In the genomic region with DNA sequence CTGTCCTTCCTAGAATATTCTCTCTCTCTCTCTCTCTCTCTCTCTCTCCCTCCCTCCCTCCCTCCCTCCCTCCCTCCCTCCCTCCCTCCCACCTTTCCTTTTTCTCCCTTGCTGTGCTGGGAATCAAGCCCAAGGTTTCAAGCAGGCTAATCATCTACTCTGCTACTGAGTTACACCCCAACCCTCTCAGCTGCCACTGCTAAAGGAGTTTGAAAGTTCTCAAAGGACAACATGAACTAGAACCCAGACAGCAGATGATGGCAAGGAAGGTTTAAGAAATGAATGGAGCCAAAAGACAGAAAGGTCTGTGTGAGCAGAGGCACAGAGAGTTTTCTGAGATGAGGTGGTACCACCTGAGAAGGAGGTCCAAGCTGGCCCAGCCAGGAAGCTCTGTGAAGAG, we compare ENCODE assay signal across 18 mouse cellular contexts. TPM values are rescaled to one million over a fixed set of nuclear protein-coding genes. Genes with fewer than 3 reads are reported as not detected.
DNase-seq lines count a peak whose midpoint lies in the region; ATAC-seq and TF ChIP-seq lines count a peak whose summit lies in the region.
"Had no signal": no experiment of that assay in that cellular context is flagged by ENCODE, and none has a peak within 500 bp of the region (broad histone marks: within the 10 kb centered on the region; RNA-seq: fewer than 3 reads in every experiment).

No protein-coding gene starts in this region.

- DNase-seq in gastrocnemius, adult 2 months: no peak
- DNase-seq in gastrocnemius, postnatal 36 days: no peak
- DNase-seq in kidney, adult 2 months: peak; percentile 74
- DNase-seq in right cerebral cortex, postnatal 36 days (ENCODE audit: low spot score in 2 of 2): no peak
- DNase-seq: adrenal gland, adult 8-10 months; cerebellum, adult 11-12 months; cerebellum, adult 9-10 months; cerebellum, postnatal 25 days had no signal

- no peak for TF ChIP-seq CTCF in gastrocnemius, adult 2 months (IDR thresholded peaks at IDR 0.05)
- no peak for TF ChIP-seq CTCF in kidney, adult 2 months (conservative IDR thresholded peaks at IDR 0.05; ENCODE audit: insufficient read depth, insufficient read length, low read depth, low read length)
- TF ChIP-seq CTCF in bone marrow macrophage, adult 2 months (IDR thresholded peaks at IDR 0.05; ENCODE audit: low read depth, low read length): no peak
- no peak for TF ChIP-seq CTCF in small intestine, adult 2 months (IDR thresholded peaks at IDR 0.05; ENCODE audit: extremely low read depth, insufficient read length, insufficient replicate concordance, low read depth, low read length)

- no peaks in the 10 kb centered on the region for H3K27me3 ChIP-seq in kidney, adult 2 months (replicated peaks; ENCODE audit: control insufficient read depth, insufficient read depth, low read length)
- no peaks in the 10 kb centered on the region for H3K27me3 ChIP-seq in kidney, embryonic 14.5 days (ENCODE audit: control insufficient read depth, insufficient read depth, low read length)
- H3K27me3 ChIP-seq in small intestine, adult 2 months (ENCODE audit: control insufficient read depth, insufficient read depth, low read length): no peaks in the 10 kb centered on the region
- H3K27me3 ChIP-seq: embryonic facial prominence, embryonic 12.5 days had no signal

- no peak for TF ChIP-seq POLR2A in kidney, adult 2 months (IDR thresholded peaks at IDR 0.05; ENCODE audit: low read depth, low read length)
- TF ChIP-seq POLR2A in bone marrow macrophage, adult 2 months (IDR thresholded peaks at IDR 0.05; ENCODE audit: borderline replicate concordance, low read depth, low read length): no peak
- no peak for TF ChIP-seq POLR2A in small intestine, adult 2 months (IDR thresholded peaks at IDR 0.05; ENCODE audit: low read depth, low read length)

- no peak overlapping the region for H3K4me3 ChIP-seq in gastrocnemius, adult 2 months
- no peak overlapping the region for H3K4me3 ChIP-seq in kidney, adult 2 months (ENCODE audit: insufficient read depth, low read depth, low read length)
- no peak overlapping the region for H3K4me3 ChIP-seq in kidney, embryonic 14.5 days (ENCODE audit: low read length)
- H3K4me3 ChIP-seq in bone marrow macrophage, adult 2 months (ENCODE audit: insufficient read depth, low read length): no peak overlapping the region
- no peak overlapping the region for H3K4me3 ChIP-seq in small intestine, adult 2 months (ENCODE audit: low read depth, low read length)
- H3K4me3 ChIP-seq: embryonic facial prominence, embryonic 12.5 days; heart, embryonic 10.5 days; hindbrain, embryonic 10.5 days had no signal

- H3K9ac ChIP-seq in kidney, embryonic 14.5 days (ENCODE audit: low read depth, low read length): no peak overlapping the region
- H3K9ac ChIP-seq: embryonic facial prominence, embryonic 12.5 days; hindbrain, embryonic 14.5 days had no signal

- peaks cover 35% of the 10 kb centered on the region for H3K4me1 ChIP-seq in kidney, adult 2 months (ENCODE audit: control insufficient read depth, insufficient read depth, low read length)
- no peaks in the 10 kb centered on the region for H3K4me1 ChIP-seq in kidney, embryonic 14.5 days (ENCODE audit: control insufficient read depth, insufficient read depth, low read length)
- H3K4me1 ChIP-seq in bone marrow macrophage, adult 2 months (ENCODE audit: control insufficient read depth, insufficient read depth, low read length): peaks cover 57% of the 10 kb centered on the region
- H3K4me1 ChIP-seq in small intestine, adult 2 months (ENCODE audit: control insufficient read depth, insufficient read depth, insufficient read length, low read length): peaks cover 37% of the 10 kb centered on the region

- H3K27ac ChIP-seq in gastrocnemius, adult 2 months: peak overlapping the region; percentile 70
- H3K27ac ChIP-seq in kidney, adult 2 months (ENCODE audit: insufficient read depth, low read depth, low read length): peak overlapping the region; percentile 50
- no peak overlapping the region for H3K27ac ChIP-seq in kidney, embryonic 14.5 days (ENCODE audit: low read depth, low read length)
- H3K27ac ChIP-seq in bone marrow macrophage, adult 2 months (ENCODE audit: insufficient read depth, low read depth, low read length): peak overlapping the region; percentile 93
- peak overlapping the region; percentile 96 for H3K27ac ChIP-seq in small intestine, adult 2 months (ENCODE audit: insufficient read depth, low read depth, low read length)
- H3K27ac ChIP-seq: embryonic facial prominence, embryonic 12.5 days; heart, embryonic 10.5 days; hindbrain, embryonic 10.5 days; hindbrain, embryonic 14.5 days had no signal

- H3K36me3 ChIP-seq in kidney, adult 2 months (ENCODE audit: control insufficient read depth, insufficient read depth, low read length): no peaks in the 10 kb centered on the region
- no peaks in the 10 kb centered on the region for H3K36me3 ChIP-seq in kidney, embryonic 14.5 days (ENCODE audit: control insufficient read depth, insufficient read depth, low read length)
- H3K36me3 ChIP-seq in small intestine, adult 2 months (ENCODE audit: control insufficient read depth, insufficient read depth, low read length): no peaks in the 10 kb centered on the region
- H3K36me3 ChIP-seq: embryonic facial prominence, embryonic 12.5 days; G1E; heart, embryonic 10.5 days; hindbrain, embryonic 10.5 days had no signal

- intact Hi-C loops in gastrocnemius, adult 2 months (cut with DNase I): loop anchor here (5.0 kb wide), 2 partner anchors 67 to 1932 kb away; no protein-coding TSS in a partner anchor
- intact Hi-C loops in gastrocnemius, postnatal 36 days (cut with DNase I): loop anchor here (5.0 kb wide), 1 partner anchor 67 kb away; no protein-coding TSS in a partner anchor

- no peak overlapping the region for H3K4me2 ChIP-seq in kidney, embryonic 14.5 days (replicated peaks; ENCODE audit: low read depth, low read length)
- H3K4me2 ChIP-seq: embryonic facial prominence, embryonic 12.5 days; hindbrain, embryonic 14.5 days had no signal

- no peak for ATAC-seq in kidney, embryonic 14.5 days (ENCODE audit: low FRiP score, low TSS enrichment)
- ATAC-seq: CD4-positive, CD25-positive, alpha-beta regulatory T cell, adult 4 months; forebrain, embryonic 16.5 days had no signal

- H3K9me3 ChIP-seq in kidney, embryonic 14.5 days (ENCODE audit: control insufficient read depth, low read length): no peaks in the 10 kb centered on the region
- H3K9me3 ChIP-seq: embryonic facial prominence, embryonic 12.5 days; G1E; heart, embryonic 10.5 days; hindbrain, embryonic 10.5 days had no signal

RNA-seq across cellular contexts. Expression of gene Dglucy, which starts 3.6 kb away (rescaled TPM):
- total RNA-seq in gastrocnemius, adult 2 months (2021): 10 to 100 TPM; 19.1 to 21.6 TPM
- total RNA-seq in gastrocnemius, postnatal 36 days (2021): 10 to 100 TPM; 10.8 to 11.8 TPM
- 88.1 and 90.1 TPM in 2 replicates for polyA plus RNA-seq in kidney, adult 2 months (2012; rRNA removed)
- polyA plus RNA-seq in kidney, embryonic 14.5 days (2014; fragmentation: Nextera tagmentation; extraction: Ambion mirVana): 1.7 and 3.6 TPM in 2 replicates
- 30.9 and 34.1 TPM in 2 replicates for polyA plus RNA-seq in bone marrow macrophage, adult 2 months (2012; ENCODE audit: insufficient read depth, insufficient read length, missing spikeins)
- polyA plus RNA-seq in small intestine, adult 2 months (2012; rRNA removed): 14.6 and 21.8 TPM in 2 replicates

RNA-seq across cellular contexts. Expression of gene Rps6ka5, which starts 48.5 kb away (rescaled TPM):
- total RNA-seq in gastrocnemius, adult 2 months (2021): 10 to 100 TPM; 11.1 to 11.8 TPM
- 1 to 10 TPM; 8.0 to 8.4 TPM for total RNA-seq in gastrocnemius, postnatal 36 days (2021)
- polyA plus RNA-seq in kidney, adult 2 months (2012; rRNA removed): 1.1 TPM in 2 replicates
- 3.6 and 5.5 TPM in 2 replicates for polyA plus RNA-seq in kidney, embryonic 14.5 days (2014; fragmentation: Nextera tagmentation; extraction: Ambion mirVana)
- 13.7 and 15.0 TPM in 2 replicates for polyA plus RNA-seq in bone marrow macrophage, adult 2 months (2012; ENCODE audit: insufficient read depth, insufficient read length, missing spikeins)
- polyA plus RNA-seq in small intestine, adult 2 months (2012; rRNA removed): 0.62 TPM in 2 replicates
